Mouse (Mus musculus): ENCODE data around the gene Trim54. TPM values are rescaled to one million over a fixed set of nuclear protein-coding genes. Genes with fewer than 3 reads are reported as not detected.

The Trim54 gene
- total and polyA plus RNA-seq, 3 experiments = not detected

DNA sequence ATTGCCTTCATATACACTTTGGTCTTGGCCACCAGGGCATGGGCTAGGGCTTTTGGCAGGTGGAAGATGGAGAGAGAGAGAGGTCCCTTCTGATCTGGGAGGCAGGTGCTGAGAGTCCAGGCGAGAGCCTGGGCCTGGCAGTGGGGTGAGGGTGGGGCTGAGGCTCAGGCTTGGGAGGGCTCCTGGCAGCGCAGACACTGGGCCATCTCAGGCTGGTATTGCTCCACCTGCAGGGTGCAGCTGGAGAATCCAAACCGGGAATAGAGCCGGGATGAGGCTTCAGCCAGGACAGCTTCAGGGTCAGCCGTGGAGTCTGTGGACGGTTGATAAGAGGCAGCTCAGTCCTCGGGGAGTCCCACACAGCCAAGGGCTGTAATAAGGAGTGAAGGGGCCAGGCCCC is 29.9 kb upstream of the Trim54 start:
- DNase-seq (ENCODE audit: low spot score) = no peak
- Histone ChIP-seq H3K9me3 (replicated peaks) (no peaks in the 10 kb centered on the region), H3K4me3 (ENCODE audit: low read depth, low read length) (no peak overlapping the region), H3K27me3 (ENCODE audit: insufficient read depth, low read length) (peaks cover 64% of the 10 kb centered on the region), H3K4me1 (ENCODE audit: insufficient read depth, low read depth, low read length) (peaks cover 12% of the 10 kb centered on the region), H3K36me3 (replicated peaks) (no peaks in the 10 kb centered on the region)
- TF ChIP-seq TAL1 (conservative IDR thresholded peaks at IDR 0.05; ENCODE audit: low read depth, low read length) = no peak
- TF ChIP-seq GATA2 (IDR thresholded peaks at IDR 0.05; ENCODE audit: borderline replicate concordance, low read depth, low read length) = no peak
- no peak for TF ChIP-seq POLR2AphosphoS5 (IDR thresholded peaks at IDR 0.05; ENCODE audit: insufficient replicate concordance, low read depth, low read length)
- ATAC-seq (ENCODE audit: extremely low read depth, insufficient number of reproducible peaks, low FRiP score, poor library complexity, severe bottlenecking) = no peak

- DNase-seq (ENCODE audit: low spot score) (no peak), ATAC-seq (ENCODE audit: extremely low read depth, insufficient number of reproducible peaks, low FRiP score, poor library complexity, severe bottlenecking) (no peak)
- no peaks in the 10 kb centered on the region for H3K36me3 ChIP-seq (replicated peaks)
- peaks cover 70% of the 10 kb centered on the region for H3K27me3 ChIP-seq (ENCODE audit: insufficient read depth, low read length)
- no peak overlapping the region for H3K4me3 ChIP-seq (ENCODE audit: low read depth, low read length)
- no peak for TF ChIP-seq POLR2AphosphoS5 (IDR thresholded peaks at IDR 0.05; ENCODE audit: insufficient replicate concordance, low read depth, low read length)
- no peak for TF ChIP-seq TAL1 (conservative IDR thresholded peaks at IDR 0.05; ENCODE audit: low read depth, low read length)
- TF ChIP-seq GATA1 (IDR thresholded peaks at IDR 0.05; ENCODE audit: borderline replicate concordance, low read length) = no peak
- peaks cover 12% of the 10 kb centered on the region for H3K4me1 ChIP-seq (ENCODE audit: insufficient read depth, low read depth, low read length)
- H3K9me3 ChIP-seq (replicated peaks) = no peaks in the 10 kb centered on the region
These were observed 29.4 kb upstream of the Trim54 start for GRCm38 (mm10) chr5:31087131-31087530.

GRCm38 (mm10) chr5:31092231-31092975 is 24.1 kb upstream of the Trim54 start:
- Histone ChIP-seq H3K4me3 (ENCODE audit: low read depth, low read length) (no peak overlapping the region), H3K36me3 (replicated peaks) (no peaks in the 10 kb centered on the region), H3K27me3 (ENCODE audit: insufficient read depth, low read length) (peaks cover 79% of the 10 kb centered on the region), H3K9me3 (replicated peaks) (peaks cover 7% of the 10 kb centered on the region; the same call in 1 of the 2 replicates), H3K4me1 (ENCODE audit: insufficient read depth, low read depth, low read length) (peaks cover 6% of the 10 kb centered on the region)
- TF ChIP-seq CTCF (IDR thresholded peaks at IDR 0.05; ENCODE audit: low read depth, low read length) (no peak), POLR2AphosphoS5 (IDR thresholded peaks at IDR 0.05; ENCODE audit: insufficient replicate concordance, low read depth, low read length) (no peak), GATA1 (IDR thresholded peaks at IDR 0.05; ENCODE audit: borderline replicate concordance, low read length) (no peak), GATA2 (IDR thresholded peaks at IDR 0.05; ENCODE audit: borderline replicate concordance, low read depth, low read length) (no peak), TAL1 (conservative IDR thresholded peaks at IDR 0.05; ENCODE audit: low read depth, low read length) (no peak)
- DNase-seq (ENCODE audit: low spot score) (no peak), ATAC-seq (ENCODE audit: extremely low read depth, insufficient number of reproducible peaks, low FRiP score, poor library complexity, severe bottlenecking) (no peak)

- peaks cover 7% of the 10 kb centered on the region; the same call in 1 of the 2 replicates for H3K9me3 ChIP-seq (replicated peaks)
- H3K4me1 ChIP-seq (ENCODE audit: insufficient read depth, low read depth, low read length) = peaks cover 6% of the 10 kb centered on the region
- ATAC-seq (ENCODE audit: extremely low read depth, insufficient number of reproducible peaks, low FRiP score, poor library complexity, severe bottlenecking) (no peak), DNase-seq (ENCODE audit: low spot score) (no peak)
- H3K4me3 ChIP-seq (ENCODE audit: low read depth, low read length) = no peak overlapping the region; the same call in 1 of the 2 replicates
- no peak for TF ChIP-seq TAL1 (conservative IDR thresholded peaks at IDR 0.05; ENCODE audit: low read depth, low read length)
- TF ChIP-seq CTCF (IDR thresholded peaks at IDR 0.05; ENCODE audit: low read depth, low read length) = no peak
- TF ChIP-seq POLR2AphosphoS5 (IDR thresholded peaks at IDR 0.05; ENCODE audit: insufficient replicate concordance, low read depth, low read length) = no peak
- no peak for TF ChIP-seq GATA2 (IDR thresholded peaks at IDR 0.05; ENCODE audit: borderline replicate concordance, low read depth, low read length)
- TF ChIP-seq GATA1 (IDR thresholded peaks at IDR 0.05; ENCODE audit: borderline replicate concordance, low read length) = no peak
- peaks cover 71% of the 10 kb centered on the region for H3K27me3 ChIP-seq (ENCODE audit: insufficient read depth, low read length)
- no peaks in the 10 kb centered on the region for H3K36me3 ChIP-seq (replicated peaks)
These were observed 23.1 kb upstream of the Trim54 start for GRCm38 (mm10) chr5:31093151-31094041.

GRCm38 (mm10) chr5:31094100-31094798 is 22.3 kb upstream of the Trim54 start:
- peaks cover 64% of the 10 kb centered on the region for H3K27me3 ChIP-seq (ENCODE audit: insufficient read depth, low read length)
- no peak for DNase-seq (ENCODE audit: low spot score)
- peaks cover 7% of the 10 kb centered on the region; the same call in 1 of the 2 replicates for H3K9me3 ChIP-seq (replicated peaks)
- no peak overlapping the region for H3K4me3 ChIP-seq (ENCODE audit: low read depth, low read length)
- no peak for TF ChIP-seq GATA1 (IDR thresholded peaks at IDR 0.05; ENCODE audit: borderline replicate concordance, low read length)
- no peak for TF ChIP-seq POLR2AphosphoS5 (IDR thresholded peaks at IDR 0.05; ENCODE audit: insufficient replicate concordance, low read depth, low read length)
- TF ChIP-seq GATA2 (IDR thresholded peaks at IDR 0.05; ENCODE audit: borderline replicate concordance, low read depth, low read length) = no peak
- no peak for TF ChIP-seq CTCF (IDR thresholded peaks at IDR 0.05; ENCODE audit: low read depth, low read length)
- TF ChIP-seq TAL1 (conservative IDR thresholded peaks at IDR 0.05; ENCODE audit: low read depth, low read length) = no peak
- no peak for ATAC-seq (ENCODE audit: extremely low read depth, insufficient number of reproducible peaks, low FRiP score, poor library complexity, severe bottlenecking)
- no peaks in the 10 kb centered on the region for H3K36me3 ChIP-seq (replicated peaks)
- H3K4me1 ChIP-seq (ENCODE audit: insufficient read depth, low read depth, low read length) = peaks cover 6% of the 10 kb centered on the region
